Mouse (Mus musculus) heart, embryonic 12.5 days (tissue): ENCODE measurements around the gene Sparc. TPM values are rescaled to one million over a fixed set of nuclear protein-coding genes. Genes with fewer than 3 reads are reported as not detected.

Experiments used
- ATAC-seq: fragments of 200-750 bp; cut with Nextera tagmentation; 2 replicates; pipeline ENCODE4 v1.8.0; 2017; ENCODE audit warnings: moderate TSS enrichment, moderate library complexity; ENCODE audit not compliant: insufficient number of reproducible peaks, low FRiP score
- H3K27ac ChIP-seq: fragments of 300-500 bp; sonication (generic); 2 replicates; pipeline ENCODE4 v1.5.1; 2016; ENCODE audit warnings: mild to moderate bottlenecking, moderate library complexity; ENCODE audit not compliant: poor library complexity, severe bottlenecking
- H3K27me3 ChIP-seq: fragments of 300-500 bp; sonication (generic); replicated peaks from 2 replicates; pipeline ENCODE4 v1.6.1; 2016; ENCODE audit warnings: mild to moderate bottlenecking, moderate library complexity
- H3K36me3 ChIP-seq: fragments of 300-500 bp; sonication (generic); 2 replicates; pipeline ENCODE4 v1.6.1; 2016; ENCODE audit warnings: mild to moderate bottlenecking, moderate library complexity
- H3K4me1 ChIP-seq: fragments of 300-500 bp; sonication (generic); replicated peaks from 2 replicates; pipeline ENCODE4 v1.6.1; 2016; ENCODE audit warnings: mild to moderate bottlenecking
- H3K4me2 ChIP-seq: fragments of 300-500 bp; sonication (generic); 2 replicates; pipeline ENCODE4 v1.6.1; 2016; ENCODE audit warnings: mild to moderate bottlenecking, moderate library complexity
- H3K4me3 ChIP-seq: fragments of 300-500 bp; sonication (generic); 2 replicates; pipeline ENCODE4 v1.5.1; 2016; ENCODE audit warnings: mild to moderate bottlenecking
- H3K9ac ChIP-seq: fragments of 300-500 bp; sonication (generic); 2 replicates; pipeline ENCODE4 v1.6.1; 2016; ENCODE audit warnings: mild to moderate bottlenecking, moderate library complexity
- H3K9me3 ChIP-seq: fragments of 300-500 bp; sonication (generic); replicated peaks from 2 replicates; pipeline ENCODE4 v1.6.1; 2016; ENCODE audit warnings: mild to moderate bottlenecking, moderate library complexity
- whole genome bisulfite sequencing: fragments of 180-500 bp; shearing (Covaris S2); methylation state at CpG from one replicate; pipeline ENCODE4 v1.1.7; 2016; 5-methylcytosine and 5-hydroxymethylcytosine counted together
- polyA plus RNA-seq: library from polyadenylated mRNA; unstranded; fragments of >200 nt; fragmentation: Nextera tagmentation; extraction: Ambion mirVana; gene quantifications from 2 replicates; pipeline ENCODE4 v1.2.1, GENCODE M21; 2016

Sparc gene
- polyA plus RNA-seq, 1 experiment from 2014 or later = 1,408 TPM

DNA sequence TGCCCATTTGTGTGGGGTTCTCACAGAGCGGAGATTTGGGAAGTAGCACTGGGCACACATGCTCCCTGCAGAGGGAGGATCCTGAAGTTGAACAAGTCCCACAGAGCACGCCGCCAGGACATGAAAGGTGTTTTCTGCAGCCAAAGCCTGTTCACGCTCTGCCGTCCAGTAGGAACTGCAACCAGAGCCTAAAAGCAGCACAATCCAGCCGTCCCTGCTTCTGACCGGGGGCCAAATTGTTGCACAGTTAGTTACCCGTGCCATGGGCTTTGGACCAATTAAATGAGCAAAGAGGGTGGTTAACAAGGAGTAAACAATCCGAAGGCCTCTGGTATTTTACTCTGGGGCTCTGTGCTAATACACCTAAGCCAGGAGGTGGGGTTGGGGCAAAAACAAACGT lies 55.2 kb downstream of the Sparc start:
- 70% methylated on average over 10 of the region's 10 CpGs for WGBS
- Histone ChIP-seq H3K4me1 (peaks cover 16% of the 10 kb centered on the region), H3K27me3 (0 out of 2 replicates have a peak, but pooled peaks cover 5% of the 10 kb centered on the region), H3K4me3 (no peak overlapping the region), H3K9ac (no peak overlapping the region), H3K4me2 (no peak overlapping the region), H3K27ac (no peak overlapping the region), H3K36me3 (no peaks in the 10 kb centered on the region), H3K9me3 (no peaks in the 10 kb centered on the region)
- no peak for ATAC-seq

DNA sequence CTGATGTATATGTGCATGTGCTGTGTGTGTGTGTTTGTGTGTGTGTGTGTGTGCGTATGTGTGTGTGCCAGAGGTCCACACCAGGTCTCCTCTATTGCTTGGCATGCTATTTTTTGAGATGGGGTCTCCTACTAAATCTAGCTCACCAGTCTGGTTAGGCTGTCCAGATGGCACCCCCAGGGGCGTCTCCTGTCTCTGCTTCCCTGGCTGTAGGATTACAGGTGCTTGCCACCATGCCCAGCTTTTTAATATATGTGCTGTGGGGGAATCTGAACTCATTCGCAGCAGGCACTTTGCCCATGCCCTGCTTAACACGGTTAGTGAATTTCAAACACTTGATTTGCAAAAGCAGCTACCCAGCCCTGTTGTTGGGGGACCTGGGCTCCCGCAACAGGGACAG lies 57.1 kb downstream of the Sparc start:
- no peak for ATAC-seq
- Histone ChIP-seq H3K27me3 (no peaks in the 10 kb centered on the region), H3K9me3 (no peaks in the 10 kb centered on the region), H3K36me3 (no peaks in the 10 kb centered on the region), H3K27ac (no peak overlapping the region), H3K4me2 (no peak overlapping the region), H3K4me1 (peaks cover 16% of the 10 kb centered on the region), H3K4me3 (no peak overlapping the region), H3K9ac (no peak overlapping the region)
- WGBS = 82% methylated on average over 5 of the region's 5 CpGs

DNA sequence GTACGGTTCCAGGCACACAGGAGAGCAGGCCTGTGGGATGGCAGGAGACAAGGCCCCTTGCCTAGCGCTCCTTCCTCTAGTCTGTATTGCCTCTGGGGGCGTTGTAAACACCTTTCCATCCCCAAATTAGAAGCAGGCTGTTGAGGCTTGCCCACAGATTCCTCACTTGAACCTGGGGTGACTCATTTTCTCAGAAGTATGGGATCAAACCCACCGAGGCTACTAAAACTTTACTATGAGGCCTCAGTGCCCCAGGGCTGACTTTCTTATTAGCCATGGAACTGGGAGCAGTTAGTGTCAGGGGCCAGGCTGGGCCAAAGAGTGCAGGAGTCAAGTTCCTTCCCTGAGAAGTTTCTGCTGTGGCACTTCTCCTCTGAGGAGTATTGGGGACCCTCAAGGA lies 57.7 kb downstream of the Sparc start:
- H3K4me3 ChIP-seq = no peak overlapping the region
- WGBS = 54% methylated on average over 4 of the region's 4 CpGs
- no peak for ATAC-seq

DNA sequence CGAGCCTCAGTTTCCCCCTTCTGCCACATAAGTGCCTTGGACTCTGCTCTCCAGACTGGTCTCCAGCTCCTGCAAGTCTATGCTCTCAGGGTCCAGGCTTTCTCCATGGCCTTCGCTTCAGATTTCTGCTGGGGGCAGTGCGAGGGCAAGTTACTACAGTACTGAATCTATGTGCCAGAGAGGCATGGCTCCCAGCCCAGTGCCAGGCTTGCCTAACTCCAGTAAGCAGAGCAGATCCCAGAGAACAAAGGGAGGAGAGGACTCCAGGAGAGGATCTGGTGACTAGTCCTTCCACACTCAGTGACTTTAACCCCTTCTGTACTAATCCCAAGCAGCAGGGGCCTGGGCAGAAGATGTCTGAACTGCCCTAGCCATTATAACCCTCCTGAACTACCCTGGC lies 58.3 kb downstream of the Sparc start:
- WGBS = 69% methylated on average over 3 of the region's 3 CpGs
- H3K27me3 ChIP-seq = no peaks in the 10 kb centered on the region
- H3K9me3 ChIP-seq = no peaks in the 10 kb centered on the region
- H3K4me2 ChIP-seq = no peak overlapping the region
- H3K4me3 ChIP-seq = no peak overlapping the region
- no peak for ATAC-seq
- H3K27ac ChIP-seq = no peak overlapping the region
- no peak overlapping the region for H3K9ac ChIP-seq
- no peaks in the 10 kb centered on the region for H3K36me3 ChIP-seq
- H3K4me1 ChIP-seq = peaks cover 16% of the 10 kb centered on the region

More for the DNA sequence above, 57.7 kb downstream of the Sparc start:
- no peak overlapping the region for H3K27ac ChIP-seq
- no peaks in the 10 kb centered on the region for H3K27me3 ChIP-seq
- no peaks in the 10 kb centered on the region for H3K36me3 ChIP-seq
- no peaks in the 10 kb centered on the region for H3K9me3 ChIP-seq
- peaks cover 16% of the 10 kb centered on the region for H3K4me1 ChIP-seq
- H3K9ac ChIP-seq = no peak overlapping the region
- no peak overlapping the region for H3K4me2 ChIP-seq

DNA sequence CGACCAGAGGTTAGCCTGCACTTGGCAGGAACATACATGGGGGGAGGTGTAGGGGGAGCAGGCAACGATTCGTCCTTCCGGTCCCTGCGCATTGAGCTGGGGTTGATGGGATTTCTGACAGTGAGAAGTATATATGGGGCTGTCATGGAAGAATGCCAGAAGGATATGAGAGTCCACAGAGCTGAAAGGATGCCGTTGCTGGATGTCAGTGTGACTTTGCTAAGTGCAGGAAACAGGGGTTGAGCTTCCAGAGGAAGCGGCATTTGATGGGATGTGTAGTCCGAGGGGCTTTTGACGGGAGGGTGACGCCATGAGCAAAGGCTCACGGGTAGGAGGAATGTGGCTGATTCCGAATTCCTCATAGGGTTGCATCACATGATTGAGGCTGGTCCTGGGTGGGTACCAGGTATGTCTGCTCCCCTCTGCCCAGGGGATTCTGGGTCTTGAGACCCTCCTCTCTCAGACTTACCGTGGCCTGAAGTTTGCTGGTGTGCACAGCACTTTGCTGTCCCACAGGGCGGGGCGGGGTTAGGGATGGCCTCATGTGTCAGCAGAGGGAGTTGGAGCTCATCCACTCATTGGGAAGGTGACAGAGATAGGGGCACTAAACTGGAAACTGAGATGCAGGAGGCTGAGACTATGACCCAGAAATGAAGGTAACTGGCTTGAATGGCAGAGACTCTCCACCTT lies 64.7 kb downstream of the Sparc start:
- Histone ChIP-seq H3K9ac (no peak overlapping the region), H3K27me3 (no peaks in the 10 kb centered on the region), H3K4me1 (peaks cover 6% of the 10 kb centered on the region), H3K27ac (no peak overlapping the region), H3K4me3 (no peak overlapping the region), H3K36me3 (no peaks in the 10 kb centered on the region), H3K4me2 (no peak overlapping the region; the same call in 1 of the 2 replicates), H3K9me3 (no peaks in the 10 kb centered on the region)
- ATAC-seq = no peak
- 58% methylated on average over 15 of the region's 15 CpGs for WGBS

DNA sequence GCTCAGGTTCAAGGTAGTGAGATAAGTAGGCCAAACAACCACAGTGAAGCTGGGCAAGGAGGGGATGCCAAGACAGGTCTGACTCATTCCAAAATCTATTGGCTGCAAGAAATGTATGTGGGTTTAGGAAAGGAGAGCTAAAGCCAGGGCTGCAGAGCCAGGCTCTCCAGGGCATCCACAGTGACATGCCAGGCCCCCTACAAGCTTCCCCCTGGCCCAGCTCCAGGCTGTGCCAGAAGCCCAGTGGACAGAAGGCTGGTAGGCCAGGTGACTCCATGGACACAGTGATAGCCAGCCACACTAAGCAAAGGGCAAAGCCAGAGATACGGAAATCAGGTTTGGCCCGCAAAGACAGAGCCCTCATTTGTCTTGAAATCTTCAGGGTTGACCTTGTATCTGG lies 66.1 kb downstream of the Sparc start:
- no peak for ATAC-seq
- Histone ChIP-seq H3K9me3 (no peaks in the 10 kb centered on the region), H3K4me3 (no peak overlapping the region), H3K27ac (no peak overlapping the region), H3K4me1 (peaks cover 6% of the 10 kb centered on the region), H3K27me3 (no peaks in the 10 kb centered on the region), H3K36me3 (no peaks in the 10 kb centered on the region), H3K4me2 (no peak overlapping the region), H3K9ac (no peak overlapping the region)
- WGBS = 82% methylated on average over 2 of the region's 2 CpGs

Other genes with a start within 250 kb of the Sparc start
- 2.8 and 3.4 TPM in 2 replicates for gene Slc36a2, start 238.1 kb downstream of the Sparc start, polyA plus RNA-seq
- gene Slc36a1, start 218.8 kb downstream of the Sparc start, polyA plus RNA-seq = 0.63 and 1.3 TPM in 2 replicates
- gene Fat2, start 86.6 kb downstream of the Sparc start, polyA plus RNA-seq = not detected in 2 replicates
- 253 and 258 TPM in 2 replicates for gene Atox1, start 38.1 kb upstream of the Sparc start, polyA plus RNA-seq
- gene G3bp1, start 46.5 kb upstream of the Sparc start, polyA plus RNA-seq = 139 and 140 TPM in 2 replicates
- gene Glra1, start 185.0 kb upstream of the Sparc start, polyA plus RNA-seq = not detected in 2 replicates